Mouse (Mus musculus): Measurements from ENCODE around the gene Mcoln1.

GRCm38 (mm10) chr8:3482240-3482740 lies 18.0 kb upstream of the Mcoln1 start:
- TF ChIP-seq CHD2 (IDR thresholded peaks at IDR 0.05; ENCODE audit: low read depth, low read length) (no peak), MAFK (IDR thresholded peaks at IDR 0.05; ENCODE audit: insufficient read depth, low read depth, low read length) (no peak), ZNF384 (IDR thresholded peaks at IDR 0.05; ENCODE audit: low read depth, low read length) (no peak), HCFC1 (IDR thresholded peaks at IDR 0.05; ENCODE audit: borderline replicate concordance, insufficient read depth, low read length) (no peak)
